Mouse (Mus musculus): ENCODE data around the gene Arap1.

DNA sequence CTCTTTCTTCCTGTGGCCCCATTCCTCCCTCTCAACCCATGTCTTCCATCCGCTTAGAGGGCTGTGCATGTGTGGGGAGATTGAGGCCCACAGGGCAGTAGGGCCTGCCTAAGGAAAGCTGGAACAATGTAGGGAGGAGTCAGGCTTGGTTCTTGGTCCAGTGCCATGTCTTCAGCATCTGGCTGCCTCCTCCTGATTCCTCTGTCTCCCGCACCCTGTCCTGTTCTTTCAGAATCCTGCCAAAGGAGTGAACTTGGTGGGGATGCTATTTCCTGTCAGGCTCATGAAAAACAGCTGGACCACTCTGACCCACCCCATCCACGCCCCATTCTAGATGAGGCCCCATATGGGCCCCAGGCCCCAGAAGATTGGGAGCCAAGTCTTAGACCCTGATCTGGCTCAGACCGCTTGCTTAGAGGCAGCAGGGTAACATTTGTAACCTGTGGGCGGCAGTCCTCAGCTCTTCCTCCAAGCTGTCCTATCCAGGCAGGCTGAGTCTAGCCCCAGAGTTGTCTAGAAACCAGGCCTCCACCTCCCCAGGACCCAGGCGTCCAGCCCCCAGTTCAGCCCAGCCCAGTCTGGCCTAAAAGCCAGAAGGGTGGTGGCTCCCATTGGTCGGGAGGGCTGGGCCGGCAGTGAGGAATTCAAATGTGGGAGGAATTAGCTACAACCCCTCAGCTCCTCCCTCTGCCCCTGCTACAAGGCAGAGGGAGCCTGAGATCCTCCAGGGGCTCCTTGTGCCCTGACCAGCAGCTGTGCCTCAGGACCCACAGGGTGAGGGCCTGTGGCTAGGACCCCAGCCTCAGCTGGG, 46.0 kb downstream of the Arap1 start:
- TF ChIP-seq CTCF (IDR thresholded peaks at IDR 0.05; ENCODE audit: low read depth, low read length) (no peak), POLR2A (IDR thresholded peaks at IDR 0.05; ENCODE audit: extremely low read depth, insufficient read depth, low read length) (no peak)
